Mouse (Mus musculus): ENCODE measurements around the gene Gm45711. TPM values are rescaled to one million over a fixed set of nuclear protein-coding genes. Genes with fewer than 3 reads are reported as not detected.
A peak's percentile ranks its signal among the peaks of the same experiment; 100 is the strongest.
"Not testable (repeated sequence)": the region's sequence is repeated elsewhere in the genome, so short reads cannot be mapped to it uniquely, and the experiment has no call there.

Gene Gm45711
- polyA plus RNA-seq (2014; fragmentation: Nextera tagmentation; extraction: Ambion mirVana) = not detected in 2 replicates

DNA sequence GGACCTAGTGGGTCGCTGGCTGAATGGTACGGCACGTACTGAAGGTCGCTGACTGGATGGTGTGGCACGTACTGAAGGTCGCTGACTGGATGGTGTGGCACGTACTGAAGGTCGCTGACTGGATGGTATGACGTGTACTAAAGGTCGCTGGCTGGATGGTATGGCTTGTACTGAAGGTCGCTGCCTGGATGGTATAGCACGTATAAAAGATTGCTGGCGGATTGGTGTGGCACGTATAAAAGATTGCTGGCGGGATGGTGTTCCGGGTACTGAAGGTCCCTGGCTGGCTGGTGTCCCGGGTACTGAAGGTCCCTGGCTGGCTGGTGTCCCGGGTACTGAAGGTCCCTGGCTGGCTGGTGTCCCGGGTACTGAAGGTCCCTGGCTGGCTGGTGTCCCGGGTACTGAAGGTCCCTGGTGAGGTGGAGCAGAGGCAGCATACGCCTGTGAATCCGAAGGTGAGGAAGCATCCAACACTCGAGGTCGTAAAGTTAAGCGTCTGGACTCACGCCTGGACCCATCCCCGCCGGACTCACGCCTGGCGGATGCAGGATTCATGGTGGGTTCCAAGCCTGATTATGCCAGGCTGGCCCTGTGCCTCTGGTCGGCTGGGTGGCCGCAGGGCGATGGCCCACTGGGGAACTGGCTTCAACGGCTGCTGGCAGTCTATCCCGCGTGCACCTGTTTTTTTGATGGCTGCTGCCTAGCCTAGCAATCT, at the start of gene Gm45711, which contains the start of gene Cmtm1:
Gene Gm45711, minus strand, starts transcription at position 641 of the 715 bp plus-strand sequence.
Gene Cmtm1, minus strand, starts transcription at position 705 of the 715 bp plus-strand sequence.
- WGBS = 89% methylated on average over 34 of the region's 36 CpGs
- H3K36me3 ChIP-seq (ENCODE audit: control insufficient read depth, insufficient read depth, low read length) = not testable (repeated sequence)

DNA sequence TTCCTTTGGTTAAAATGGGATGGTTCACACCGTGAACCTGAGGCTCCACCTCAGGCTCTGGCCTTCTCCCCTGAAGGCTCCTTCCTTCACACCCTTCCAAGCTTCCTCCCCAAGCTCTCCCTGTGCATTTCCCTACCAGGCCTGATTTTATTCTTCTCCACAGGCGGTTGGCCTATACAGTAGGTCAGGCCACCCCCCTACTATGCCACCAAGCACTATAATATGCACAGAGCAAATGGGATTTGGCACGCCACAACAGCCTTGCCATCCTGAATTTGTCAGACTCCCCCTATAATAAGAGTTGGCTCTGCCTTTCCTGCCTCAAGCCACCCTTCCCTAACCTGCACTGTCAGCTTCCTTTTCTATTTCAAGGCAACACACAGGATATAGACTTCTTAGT, 48.8 kb upstream of the Gm45711 start:
- H3K27me3 ChIP-seq (ENCODE audit: control insufficient read depth, insufficient read depth, low read length) = no peaks in the 10 kb centered on the region
- no peaks in the 10 kb centered on the region for H3K9me3 ChIP-seq (ENCODE audit: control insufficient read depth, low read length)
- WGBS = 89% methylated on average over 3 of the region's 3 CpGs
- H3K27ac ChIP-seq (ENCODE audit: low read depth, low read length) = no peak overlapping the region
- H3K4me3 ChIP-seq (ENCODE audit: low read length) = no peak overlapping the region
- no peak overlapping the region for H3K9ac ChIP-seq (ENCODE audit: low read depth, low read length)
- H3K4me2 ChIP-seq (replicated peaks; ENCODE audit: low read depth, low read length) = no peak overlapping the region
- 0 out of 2 replicates have a peak, but pooled peaks cover 4% of the 10 kb centered on the region for H3K4me1 ChIP-seq (ENCODE audit: control insufficient read depth, insufficient read depth, low read length)
- H3K36me3 ChIP-seq (ENCODE audit: control insufficient read depth, insufficient read depth, low read length) = peaks cover 20% of the 10 kb centered on the region; the same call in 1 of the 2 replicates
- no peak for ATAC-seq (ENCODE audit: low FRiP score, low TSS enrichment)

More for the DNA sequence above, at the start of gene Gm45711, which contains the start of gene Cmtm1:
- ATAC-seq (ENCODE audit: low FRiP score, low TSS enrichment); H3K9ac ChIP-seq (ENCODE audit: low read depth, low read length); H3K4me2 ChIP-seq (replicated peaks; ENCODE audit: low read depth, low read length); H3K4me3 ChIP-seq (ENCODE audit: low read length); H3K4me1 ChIP-seq (ENCODE audit: control insufficient read depth, insufficient read depth, low read length); H3K27ac ChIP-seq (ENCODE audit: low read depth, low read length); H3K9me3 ChIP-seq (ENCODE audit: control insufficient read depth, low read length); H3K27me3 ChIP-seq (ENCODE audit: control insufficient read depth, insufficient read depth, low read length): not testable (repeated sequence)

DNA sequence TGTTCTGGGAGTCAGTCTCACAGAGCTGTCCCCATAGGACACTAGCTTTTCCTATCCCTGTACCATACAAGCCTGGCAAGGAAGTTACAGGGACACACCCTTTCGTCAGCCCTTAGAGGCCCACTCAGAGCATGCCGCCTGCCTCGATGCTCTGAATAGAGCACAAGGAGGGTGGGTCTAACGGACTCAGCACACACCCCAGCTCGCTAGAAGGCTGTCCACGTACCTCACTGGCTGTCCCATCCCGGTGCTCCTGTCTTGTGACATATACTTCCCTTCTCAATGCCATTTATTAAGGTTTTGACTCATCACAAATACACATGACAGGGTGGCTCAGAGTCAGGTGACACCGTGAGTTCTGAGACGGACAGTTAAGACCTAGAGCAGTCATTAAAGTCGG, 44.6 kb upstream of the Gm45711 start:
- Histone ChIP-seq H3K36me3 (ENCODE audit: control insufficient read depth, insufficient read depth, low read length) (peaks cover 23% of the 10 kb centered on the region; the same call in 1 of the 2 replicates), H3K27ac (ENCODE audit: low read depth, low read length) (no peak overlapping the region), H3K4me2 (replicated peaks; ENCODE audit: low read depth, low read length) (no peak overlapping the region), H3K27me3 (ENCODE audit: control insufficient read depth, insufficient read depth, low read length) (no peaks in the 10 kb centered on the region), H3K4me1 (ENCODE audit: control insufficient read depth, insufficient read depth, low read length) (no peaks in the 10 kb centered on the region), H3K9ac (ENCODE audit: low read depth, low read length) (no peak overlapping the region), H3K9me3 (ENCODE audit: control insufficient read depth, low read length) (no peaks in the 10 kb centered on the region), H3K4me3 (ENCODE audit: low read length) (no peak overlapping the region)
- ATAC-seq (ENCODE audit: low FRiP score, low TSS enrichment) = no peak
- 87% methylated on average over 10 of the region's 10 CpGs for WGBS

DNA sequence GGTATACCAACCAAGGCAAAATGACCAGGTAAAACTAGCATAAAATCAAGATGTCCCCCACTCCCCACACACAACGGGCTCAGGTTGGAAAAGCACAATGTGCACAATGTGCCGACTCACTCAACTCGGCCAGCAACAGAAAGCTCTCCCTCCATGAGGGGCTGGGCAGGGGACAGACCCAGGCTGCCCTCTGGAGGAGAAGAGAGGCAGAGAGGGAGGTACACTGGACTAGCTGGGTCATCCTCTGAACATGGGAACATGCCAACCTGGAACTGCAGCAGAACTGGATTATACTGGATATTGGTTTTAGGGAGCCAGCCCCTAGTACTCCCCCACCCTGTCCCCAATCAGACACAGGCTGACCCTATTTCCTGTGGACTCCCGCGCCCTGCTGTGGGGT, 43.3 kb upstream of the Gm45711 start:
- Histone ChIP-seq H3K27ac (ENCODE audit: low read depth, low read length) (no peak overlapping the region), H3K27me3 (ENCODE audit: control insufficient read depth, insufficient read depth, low read length) (no peaks in the 10 kb centered on the region), H3K4me2 (replicated peaks; ENCODE audit: low read depth, low read length) (no peak overlapping the region), H3K4me3 (ENCODE audit: low read length) (no peak overlapping the region), H3K9me3 (ENCODE audit: control insufficient read depth, low read length) (no peaks in the 10 kb centered on the region), H3K36me3 (ENCODE audit: control insufficient read depth, insufficient read depth, low read length) (peaks cover 26% of the 10 kb centered on the region; the same call in 1 of the 2 replicates), H3K4me1 (ENCODE audit: control insufficient read depth, insufficient read depth, low read length) (no peaks in the 10 kb centered on the region), H3K9ac (ENCODE audit: low read depth, low read length) (no peak overlapping the region)
- 67% methylated on average over 5 of the region's 5 CpGs for WGBS
- ATAC-seq (ENCODE audit: low FRiP score, low TSS enrichment) = 0 out of 2 replicates have a peak, but pooled peaks have one; percentile 45

DNA sequence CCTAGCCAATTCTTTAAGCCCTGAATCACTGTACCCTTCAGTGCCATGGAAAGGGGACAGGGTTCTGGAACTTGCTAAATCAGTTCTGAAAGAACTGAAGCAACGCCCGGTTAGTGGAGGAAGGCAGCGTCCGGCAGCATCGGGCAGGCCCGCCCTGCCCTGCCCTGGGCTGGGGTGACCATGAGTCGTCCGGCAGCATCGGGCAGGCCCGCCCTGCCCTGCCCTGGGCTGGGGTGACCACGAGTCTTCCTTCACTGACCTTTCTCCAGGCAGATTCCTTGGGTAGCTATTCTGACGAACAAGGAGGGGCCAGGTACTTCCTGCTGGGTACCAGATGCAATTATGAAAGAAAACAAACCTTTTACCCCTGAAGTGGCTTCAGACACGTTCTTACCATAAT, 40.2 kb upstream of the Gm45711 start:
- peaks cover 43% of the 10 kb centered on the region for H3K36me3 ChIP-seq (ENCODE audit: control insufficient read depth, insufficient read depth, low read length)
- H3K27ac ChIP-seq (ENCODE audit: low read depth, low read length) = no peak overlapping the region
- H3K4me3 ChIP-seq (ENCODE audit: low read length) = no peak overlapping the region
- no peak for ATAC-seq (ENCODE audit: low FRiP score, low TSS enrichment)
- no peak overlapping the region for H3K9ac ChIP-seq (ENCODE audit: low read depth, low read length)
- H3K9me3 ChIP-seq (ENCODE audit: control insufficient read depth, low read length) = no peaks in the 10 kb centered on the region
- H3K4me2 ChIP-seq (replicated peaks; ENCODE audit: low read depth, low read length) = no peak overlapping the region
- WGBS = 81% methylated on average over 13 of the region's 13 CpGs
- H3K4me1 ChIP-seq (ENCODE audit: control insufficient read depth, insufficient read depth, low read length) = no peaks in the 10 kb centered on the region
- H3K27me3 ChIP-seq (ENCODE audit: control insufficient read depth, insufficient read depth, low read length) = no peaks in the 10 kb centered on the region

DNA sequence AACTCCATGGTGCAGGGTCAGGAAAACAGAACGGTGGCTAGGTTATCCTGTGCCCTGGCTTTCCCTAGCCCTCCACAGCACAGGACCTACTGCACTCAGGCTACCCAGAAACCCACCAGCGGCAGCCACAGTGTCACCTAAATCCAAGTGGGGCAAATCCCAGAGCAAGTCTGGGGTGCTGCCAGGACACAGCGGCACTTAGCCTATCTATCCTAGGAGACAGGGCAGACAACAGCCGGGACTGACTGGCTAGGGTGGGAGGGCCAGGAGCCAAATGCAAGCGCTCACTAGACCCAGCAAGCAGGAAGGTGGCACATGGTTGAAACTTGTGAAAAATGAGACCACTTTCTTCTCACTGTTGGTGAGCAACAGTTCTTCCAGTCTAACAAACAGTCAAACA, 39.1 kb upstream of the Gm45711 start:
- H3K4me1 ChIP-seq (ENCODE audit: control insufficient read depth, insufficient read depth, low read length) = no peaks in the 10 kb centered on the region
- H3K4me3 ChIP-seq (ENCODE audit: low read length) = no peak overlapping the region
- H3K9me3 ChIP-seq (ENCODE audit: control insufficient read depth, low read length) = no peaks in the 10 kb centered on the region
- WGBS = 74% methylated on average over 5 of the region's 5 CpGs
- H3K9ac ChIP-seq (ENCODE audit: low read depth, low read length) = no peak overlapping the region
- ATAC-seq (ENCODE audit: low FRiP score, low TSS enrichment) = no peak
- peaks cover 43% of the 10 kb centered on the region for H3K36me3 ChIP-seq (ENCODE audit: control insufficient read depth, insufficient read depth, low read length)
- H3K27ac ChIP-seq (ENCODE audit: low read depth, low read length) = no peak overlapping the region
- H3K4me2 ChIP-seq (replicated peaks; ENCODE audit: low read depth, low read length) = no peak overlapping the region
- H3K27me3 ChIP-seq (ENCODE audit: control insufficient read depth, insufficient read depth, low read length) = no peaks in the 10 kb centered on the region

DNA sequence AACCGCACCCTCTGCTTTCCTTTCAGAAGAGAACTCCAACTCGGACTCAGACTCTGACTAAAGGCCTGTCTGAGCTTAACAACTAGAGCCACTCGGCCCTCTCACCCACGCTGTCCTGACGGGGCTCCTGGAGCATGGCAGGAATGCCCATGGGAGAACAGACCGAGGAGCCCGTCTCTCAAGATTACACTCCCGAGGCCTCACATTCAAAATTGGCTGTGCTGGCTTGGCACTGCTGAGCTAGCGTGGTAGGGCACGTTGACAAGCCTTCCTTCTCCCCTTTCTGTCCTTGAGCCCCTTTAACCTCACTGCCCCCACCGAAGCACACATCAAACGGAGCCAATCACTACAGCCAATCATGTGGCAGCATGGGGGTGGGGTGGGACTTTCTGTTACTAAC, 36.8 kb upstream of the Gm45711 start:
- H3K36me3 ChIP-seq (ENCODE audit: control insufficient read depth, insufficient read depth, low read length) = peaks cover 40% of the 10 kb centered on the region
- no peak for ATAC-seq (ENCODE audit: low FRiP score, low TSS enrichment)
- WGBS = 70% methylated on average over 12 of the region's 12 CpGs
- no peak overlapping the region for H3K9ac ChIP-seq (ENCODE audit: low read depth, low read length)
- no peaks in the 10 kb centered on the region; the same call in 1 of the 2 replicates for H3K4me1 ChIP-seq (ENCODE audit: control insufficient read depth, insufficient read depth, low read length)
- no peaks in the 10 kb centered on the region for H3K27me3 ChIP-seq (ENCODE audit: control insufficient read depth, insufficient read depth, low read length)
- H3K27ac ChIP-seq (ENCODE audit: low read depth, low read length) = no peak overlapping the region
- no peak overlapping the region for H3K4me3 ChIP-seq (ENCODE audit: low read length)
- no peaks in the 10 kb centered on the region for H3K9me3 ChIP-seq (ENCODE audit: control insufficient read depth, low read length)
- no peak overlapping the region for H3K4me2 ChIP-seq (replicated peaks; ENCODE audit: low read depth, low read length)

DNA sequence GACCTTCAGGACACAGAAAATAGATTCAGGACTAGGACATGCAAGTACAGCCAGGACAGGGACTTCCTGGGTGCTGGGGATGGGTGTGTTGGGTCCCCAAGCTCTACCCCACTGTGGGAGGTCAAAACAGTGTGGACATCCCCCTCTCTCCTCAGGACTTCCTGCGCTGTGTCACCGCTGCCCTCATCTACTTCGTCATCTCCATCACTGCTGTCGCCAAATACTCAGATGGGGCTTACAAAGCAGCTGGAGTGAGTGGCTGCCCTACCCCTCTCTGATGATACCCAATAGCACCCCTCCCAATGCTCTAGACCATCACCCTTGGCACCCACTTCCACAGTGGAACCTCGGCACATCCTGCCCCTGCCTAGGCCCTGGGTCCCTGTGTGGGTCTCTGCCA, 34.7 kb upstream of the Gm45711 start:
- Histone ChIP-seq H3K27me3 (ENCODE audit: control insufficient read depth, insufficient read depth, low read length) (no peaks in the 10 kb centered on the region), H3K4me1 (ENCODE audit: control insufficient read depth, insufficient read depth, low read length) (peaks cover 3% of the 10 kb centered on the region), H3K27ac (ENCODE audit: low read depth, low read length) (no peak overlapping the region), H3K9me3 (ENCODE audit: control insufficient read depth, low read length) (no peaks in the 10 kb centered on the region), H3K4me2 (replicated peaks; ENCODE audit: low read depth, low read length) (no peak overlapping the region), H3K9ac (ENCODE audit: low read depth, low read length) (no peak overlapping the region), H3K36me3 (ENCODE audit: control insufficient read depth, insufficient read depth, low read length) (peaks cover 40% of the 10 kb centered on the region), H3K4me3 (ENCODE audit: low read length) (no peak overlapping the region)
- ATAC-seq (ENCODE audit: low FRiP score, low TSS enrichment) = no peak
- 93% methylated on average over 5 of the region's 5 CpGs for WGBS

DNA sequence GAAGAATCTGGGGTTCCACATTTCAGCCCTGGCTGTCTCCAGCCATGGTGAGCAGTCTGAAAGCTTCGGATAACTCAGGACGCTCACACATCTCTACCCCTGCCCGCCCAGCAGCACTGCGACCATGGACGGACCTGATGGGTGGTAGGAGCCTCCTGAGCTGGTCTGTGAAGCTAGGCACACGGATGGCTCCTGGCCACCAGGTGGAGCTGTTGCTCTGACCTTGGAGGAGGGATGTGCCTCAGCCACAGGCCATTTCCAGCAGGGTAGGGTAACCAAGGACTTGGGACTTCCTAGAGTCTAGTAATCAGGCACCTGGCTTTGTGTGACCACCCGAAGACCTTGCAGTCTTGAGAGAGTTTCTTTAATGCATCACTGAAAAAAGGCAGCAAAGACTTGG, 34.1 kb upstream of the Gm45711 start:
- ATAC-seq (ENCODE audit: low FRiP score, low TSS enrichment) = peak; percentile 22; the same call in 1 of the 2 replicates
- 9% methylated on average over 7 of the region's 7 CpGs for WGBS

More for the DNA sequence above, 34.1 kb upstream of the Gm45711 start:
- Histone ChIP-seq H3K27me3 (ENCODE audit: control insufficient read depth, insufficient read depth, low read length) (no peaks in the 10 kb centered on the region), H3K27ac (ENCODE audit: low read depth, low read length) (no peak overlapping the region), H3K4me2 (replicated peaks; ENCODE audit: low read depth, low read length) (no peak overlapping the region), H3K9me3 (ENCODE audit: control insufficient read depth, low read length) (no peaks in the 10 kb centered on the region), H3K36me3 (ENCODE audit: control insufficient read depth, insufficient read depth, low read length) (peaks cover 40% of the 10 kb centered on the region), H3K4me1 (ENCODE audit: control insufficient read depth, insufficient read depth, low read length) (peaks cover 8% of the 10 kb centered on the region), H3K9ac (ENCODE audit: low read depth, low read length) (no peak overlapping the region), H3K4me3 (ENCODE audit: low read length) (no peak overlapping the region)

Data from kidney, embryonic 14.5 days (tissue).